Mouse (Mus musculus) MN1 (cell line): Measurements from ENCODE around the gene Wdr25.

Experiments used
- DNase-seq: peaks from one replicate; pipeline ENCODE4 v3.0.0-alpha.2; 2016; ENCODE audit warnings: low spot score

The Wdr25 gene

DNA sequence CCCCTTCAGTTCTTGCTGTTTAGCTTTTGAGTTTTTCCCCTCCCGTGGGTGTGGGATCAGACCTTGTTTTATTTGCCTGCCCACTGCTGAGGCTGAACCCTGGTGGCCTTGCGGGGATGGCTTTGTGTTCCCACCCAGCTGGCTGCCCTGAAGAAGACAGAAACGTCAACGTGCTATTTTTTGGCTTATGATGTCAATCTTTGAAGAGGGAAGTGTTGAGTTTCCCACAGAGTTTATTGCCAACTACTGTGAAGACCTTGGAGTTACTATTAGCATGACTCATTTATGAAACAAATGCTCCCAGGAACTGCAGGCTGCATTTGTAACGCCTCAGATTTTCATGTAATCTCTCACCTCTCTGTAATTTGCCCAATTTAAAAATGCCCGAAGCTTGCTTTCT is 43.4 kb downstream of the Wdr25 start:
- DNase-seq: no peak

DNA sequence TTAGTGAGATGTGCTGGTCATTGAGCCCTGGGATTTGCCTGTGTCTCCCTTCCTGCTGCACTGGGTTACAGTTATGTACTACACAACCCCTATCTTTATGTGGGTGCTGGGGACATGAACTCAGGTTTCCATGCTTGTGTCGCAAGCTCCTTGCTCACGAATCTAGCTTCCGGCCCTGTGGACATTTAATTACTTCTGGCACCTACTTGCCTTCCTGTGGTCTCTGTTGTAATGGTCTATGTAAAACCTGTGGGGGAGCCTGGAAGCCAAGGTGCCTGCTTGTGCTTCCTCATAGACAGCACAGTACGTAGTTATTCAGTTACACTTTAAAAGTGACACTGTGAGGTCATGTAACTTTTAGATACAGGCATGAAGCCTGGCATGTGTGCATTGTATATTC is 44.1 kb downstream of the Wdr25 start:
- DNase-seq: no peak

DNA sequence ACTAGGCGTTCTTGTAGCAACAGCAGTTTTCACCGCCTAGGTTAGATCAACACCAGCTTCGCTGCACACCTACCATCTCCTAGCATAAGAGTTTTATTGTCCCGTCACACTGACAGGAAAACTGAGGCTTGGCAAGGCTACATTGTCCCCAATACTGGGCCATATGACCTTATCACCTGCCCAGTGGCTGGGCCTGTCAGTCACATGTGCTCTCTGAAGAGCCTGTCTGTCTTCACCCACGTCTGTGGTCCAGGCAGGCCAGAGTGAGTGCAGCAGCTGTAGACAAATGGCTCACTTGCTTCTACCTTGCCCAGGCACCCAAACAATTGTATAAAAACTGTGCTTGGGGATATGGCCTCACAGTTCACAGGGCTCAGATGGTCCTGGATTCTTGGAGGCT is 45.4 kb downstream of the Wdr25 start:
- DNase-seq: no peak

DNA sequence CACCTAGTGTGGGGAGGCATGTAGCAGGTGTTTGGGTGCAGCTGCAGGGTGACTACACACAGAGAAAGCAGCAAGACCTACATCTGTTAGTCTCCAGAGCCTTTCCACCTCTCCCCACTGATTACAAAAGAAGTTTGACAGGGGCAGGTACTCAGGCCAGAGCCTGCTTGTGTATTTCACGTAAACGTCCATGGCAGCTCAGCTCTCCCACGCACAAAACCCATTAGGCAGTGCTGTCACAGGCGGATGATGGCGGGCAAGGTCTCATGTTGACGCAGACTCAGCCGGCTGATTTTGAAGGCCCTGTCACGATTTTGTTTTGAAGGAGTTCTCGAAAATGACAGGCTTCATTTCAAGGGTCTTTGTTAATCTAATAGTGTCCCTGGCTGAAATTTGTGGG is 45.9 kb downstream of the Wdr25 start:
- DNase-seq: no peak

DNA sequence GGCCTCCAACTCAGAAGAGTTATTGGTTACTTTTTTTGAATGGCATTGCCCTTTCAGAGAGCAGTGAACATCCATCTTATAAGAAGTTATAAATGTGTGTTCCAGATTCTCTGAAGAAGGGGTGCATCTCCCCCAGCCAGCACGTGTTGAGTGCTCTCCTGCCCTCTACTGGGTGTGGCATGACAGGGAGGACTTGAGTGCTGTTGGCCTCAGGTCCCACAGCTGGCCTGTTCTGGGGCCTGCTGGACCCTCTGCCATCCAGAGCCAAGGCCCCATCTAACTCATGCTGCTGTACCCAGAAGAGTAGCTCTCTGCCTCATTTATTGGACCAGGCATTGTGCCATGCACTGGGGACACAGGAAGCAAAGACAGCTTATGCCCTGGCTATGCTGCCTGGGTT is 46.8 kb downstream of the Wdr25 start:
- no peak for DNase-seq

DNA sequence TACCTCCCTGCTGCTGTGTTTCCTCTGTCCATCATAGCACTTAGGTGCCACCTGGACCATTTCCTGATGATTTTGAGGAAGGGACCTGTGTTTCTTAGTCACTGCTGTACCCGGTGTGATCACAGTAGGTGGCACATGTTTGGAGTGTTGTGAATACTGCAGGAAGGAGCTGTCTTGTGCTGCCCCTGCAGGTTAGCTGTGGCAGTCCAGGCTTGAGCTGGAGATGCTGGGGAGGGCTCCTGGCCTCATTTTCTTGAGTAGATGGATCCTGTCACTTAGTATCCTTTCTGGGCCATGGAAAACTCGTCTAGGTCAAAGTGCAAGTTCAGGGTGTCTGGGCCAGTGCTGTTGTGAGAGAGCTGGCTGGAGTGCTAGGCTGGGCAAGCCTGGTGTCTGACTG is 47.9 kb downstream of the Wdr25 start:
- no peak for DNase-seq

DNA sequence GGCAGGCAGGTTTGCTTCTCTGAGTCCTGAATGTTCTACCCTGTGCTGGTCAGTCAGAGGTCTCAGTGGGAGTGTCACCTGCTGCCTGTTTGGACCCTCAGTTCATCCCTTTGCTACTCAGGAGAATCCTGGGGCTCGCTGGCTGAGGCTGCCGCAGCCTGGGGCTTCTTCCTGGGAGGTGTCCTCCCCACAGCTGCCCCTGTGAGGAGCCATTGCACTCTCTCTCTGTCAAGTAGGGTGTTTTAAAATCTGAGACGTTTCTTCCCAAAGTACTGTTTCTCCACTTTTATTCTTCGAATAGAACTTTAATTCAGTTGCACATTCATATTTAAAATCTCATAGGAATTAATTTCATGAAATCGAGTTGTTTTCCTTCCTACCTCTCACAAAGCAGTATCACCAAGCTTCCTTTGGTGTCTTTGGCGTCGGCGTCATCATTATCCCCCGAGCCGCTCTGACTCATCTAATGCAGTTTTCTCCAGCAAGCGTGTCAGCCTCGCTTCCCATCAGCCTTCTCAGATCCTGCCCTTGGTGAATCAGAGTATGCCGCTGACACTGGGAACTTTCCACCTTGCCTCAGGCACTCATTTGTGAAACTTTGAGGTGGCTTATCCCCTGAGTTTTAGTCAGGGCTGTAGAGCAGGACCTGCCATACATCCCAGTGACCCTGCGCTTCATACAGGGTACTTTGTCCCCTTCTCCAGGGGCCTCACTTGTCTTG is 48.9 kb downstream of the Wdr25 start:
- DNase-seq: peak; percentile 66

DNA sequence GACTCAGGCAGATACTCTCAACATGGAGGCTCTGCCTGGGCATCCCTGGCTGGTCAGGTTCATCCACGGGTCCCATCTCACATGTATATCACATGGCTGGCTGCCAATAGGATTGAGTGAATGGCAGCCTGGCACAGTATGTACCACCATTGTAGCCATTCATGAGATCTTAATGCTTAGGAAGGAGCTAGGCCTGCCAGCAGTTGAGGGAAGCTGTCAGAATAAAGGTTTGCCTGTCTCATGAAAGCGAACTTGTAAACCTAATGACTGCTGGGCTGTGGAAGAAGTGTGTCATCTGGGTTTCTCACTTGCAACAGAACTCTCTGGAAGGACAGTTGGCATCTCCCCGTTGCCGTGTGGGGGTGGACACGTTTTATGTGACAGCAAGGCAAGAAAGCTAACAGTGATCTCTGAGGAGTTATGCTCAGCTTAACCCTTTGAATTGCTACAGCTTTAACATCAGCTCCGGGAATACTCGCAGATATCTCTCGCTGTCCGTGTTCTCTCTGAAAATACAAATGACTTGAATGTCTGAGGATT is 59.6 kb downstream of the Wdr25 start:
- no peak for DNase-seq

DNA sequence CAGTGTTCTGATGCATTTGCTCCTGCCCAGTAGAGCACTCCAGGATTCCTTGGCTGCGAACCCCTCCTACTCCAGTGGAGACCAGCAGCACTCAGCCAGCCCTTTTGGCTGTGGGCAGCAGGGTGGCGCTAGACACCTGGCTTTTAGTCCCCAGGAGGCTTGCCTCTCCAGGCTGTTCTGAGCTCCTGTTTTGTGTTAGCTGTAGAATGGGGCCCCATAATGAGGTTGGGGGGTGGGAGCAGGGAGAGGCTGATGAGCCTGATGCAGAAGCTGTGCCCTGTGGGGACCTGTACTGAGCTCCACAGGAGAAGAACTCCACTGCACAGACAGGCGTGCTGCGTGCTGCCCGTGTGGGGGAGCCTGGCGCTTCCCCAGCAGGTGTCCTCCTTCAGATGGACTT is 60.4 kb downstream of the Wdr25 start:
- peak; percentile 65 for DNase-seq

DNA sequence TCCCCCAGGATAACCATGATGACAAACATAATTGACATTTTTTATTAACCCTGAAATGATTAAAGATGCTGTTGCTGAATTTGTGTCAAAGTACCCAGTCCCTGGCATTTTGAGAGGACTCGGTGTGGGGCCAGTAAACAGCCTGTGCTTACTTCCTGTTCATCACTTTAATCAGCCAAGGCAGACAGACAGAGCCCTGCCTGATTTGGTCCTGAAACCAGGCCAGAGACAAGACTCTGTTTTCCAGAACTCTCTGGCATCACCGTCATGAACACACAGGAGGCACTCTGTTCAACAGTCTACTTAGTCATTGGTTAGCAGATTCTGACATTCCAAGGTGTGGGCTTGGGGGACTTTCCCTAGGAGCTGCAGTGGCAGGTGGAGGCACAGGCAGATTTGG is 61.0 kb downstream of the Wdr25 start:
- DNase-seq: peak; percentile 24

DNA sequence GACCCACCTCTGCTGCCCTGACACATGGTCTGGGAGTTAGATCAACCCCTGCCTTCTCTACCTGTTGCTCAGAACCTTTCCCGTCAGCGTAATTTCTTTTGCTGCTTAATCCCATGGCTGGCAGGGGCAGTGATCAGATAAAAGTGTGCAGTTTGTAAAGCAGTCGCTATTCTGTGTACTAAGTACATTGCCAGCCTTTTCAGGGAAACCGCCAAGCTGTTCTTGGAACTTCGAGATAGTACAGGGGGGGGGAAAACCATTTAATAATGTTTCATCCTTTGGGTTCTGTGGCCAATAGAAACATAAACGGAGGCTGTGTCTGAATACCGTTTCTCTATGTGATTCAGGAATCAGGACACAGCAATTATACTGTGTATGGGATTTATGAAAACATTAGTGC is 65.1 kb downstream of the Wdr25 start:
- peak; percentile 10 for DNase-seq

DNA sequence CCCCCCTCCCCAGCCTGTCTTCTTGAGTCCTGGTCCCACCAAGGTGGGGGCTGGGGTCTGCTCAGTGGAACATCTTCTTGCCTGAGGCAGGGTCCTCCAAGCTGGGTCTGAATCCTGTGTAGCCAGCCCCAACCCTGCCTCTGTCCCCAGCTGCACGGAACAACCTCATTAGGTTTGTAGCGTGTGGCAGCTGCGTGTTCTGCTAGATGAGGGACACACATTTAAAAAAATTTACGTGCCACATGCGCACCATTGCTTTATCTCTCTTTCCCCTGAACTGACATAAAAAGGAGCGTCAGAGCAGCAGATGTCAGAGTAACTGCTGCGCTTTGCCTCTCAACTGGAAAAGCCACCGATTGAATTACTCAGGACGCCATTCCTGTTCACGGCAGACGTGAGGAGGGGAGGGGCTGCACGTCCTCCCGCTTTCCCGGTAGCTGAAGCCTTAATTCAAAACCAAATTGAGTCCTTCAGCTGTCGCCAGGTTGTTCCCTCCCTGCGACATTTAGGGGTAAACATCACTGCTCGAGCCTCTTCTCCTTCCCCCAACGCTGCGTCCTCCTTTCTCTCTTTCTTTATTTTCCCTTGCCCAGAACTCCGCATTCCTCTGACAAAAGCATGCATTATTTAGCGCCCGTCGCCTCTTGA is 65.7 kb downstream of the Wdr25 start:
- peak; percentile 51 for DNase-seq

DNA sequence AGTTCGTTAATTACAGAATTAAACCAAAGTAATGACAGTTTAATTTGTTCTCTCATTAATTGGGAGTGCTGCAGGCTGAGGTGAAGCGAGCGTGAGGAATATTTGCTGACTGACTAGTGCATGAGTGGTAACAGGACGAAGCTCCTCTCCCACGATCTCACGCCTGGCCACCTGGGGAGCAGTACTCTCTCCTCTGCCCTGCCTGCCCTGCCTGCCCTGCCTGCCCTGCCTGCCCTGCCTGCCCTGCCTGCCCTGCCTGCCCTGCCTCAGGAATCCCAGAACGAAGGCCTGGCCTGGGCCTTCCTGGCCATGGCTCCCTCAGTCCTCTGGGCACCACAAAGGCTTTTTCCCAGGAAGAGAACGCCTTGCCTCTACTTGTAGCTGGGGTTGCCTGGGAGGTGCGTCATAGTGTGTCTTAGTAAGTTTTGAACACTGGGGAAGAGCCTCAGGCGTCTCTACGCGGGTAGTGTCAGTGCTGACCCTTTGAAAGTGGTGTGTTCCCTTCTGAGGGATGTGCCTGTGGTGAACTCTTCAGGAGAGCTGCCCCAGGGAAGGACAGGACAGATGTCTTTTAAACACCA is 66.3 kb downstream of the Wdr25 start:
- DNase-seq: no peak

DNA sequence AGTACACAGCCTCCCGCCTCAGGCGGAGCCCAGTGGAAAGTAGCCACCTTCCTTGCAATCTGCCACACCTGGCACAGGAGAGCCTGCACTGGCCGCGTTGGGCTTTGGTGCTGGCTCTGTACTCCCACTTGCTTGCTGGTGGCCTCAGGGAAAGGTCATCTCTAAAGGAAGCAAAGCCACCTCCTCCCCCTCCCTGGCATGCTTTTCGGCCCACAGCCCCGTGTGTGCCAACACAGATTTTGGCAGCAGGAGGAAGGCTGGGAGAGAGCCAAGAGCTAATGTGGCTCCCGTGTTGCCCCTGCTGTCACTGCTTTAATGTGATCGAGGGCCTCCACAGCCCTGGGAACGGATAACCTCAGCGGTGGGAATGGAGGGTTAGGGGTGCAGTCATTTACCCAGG is 66.8 kb downstream of the Wdr25 start:
- no peak for DNase-seq

DNA sequence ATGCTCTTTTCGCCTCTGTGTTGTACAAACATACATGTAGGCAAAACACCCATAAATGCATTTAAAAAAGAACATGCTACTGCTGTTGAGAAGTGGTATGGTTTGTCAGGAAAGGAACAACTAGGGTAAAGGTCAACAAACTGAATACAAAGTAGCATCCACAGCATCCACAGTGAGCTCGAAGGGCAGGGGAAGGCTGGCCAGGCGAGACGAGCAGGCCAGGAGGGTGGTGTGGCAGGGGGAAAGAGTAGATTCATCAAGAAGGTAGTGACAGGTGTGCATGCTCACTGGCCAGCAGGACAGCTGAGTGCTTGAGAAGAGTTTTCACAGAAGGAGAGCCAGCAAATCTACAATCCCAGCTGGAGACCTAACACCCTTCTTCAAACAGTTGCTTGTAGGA is 74.2 kb downstream of the Wdr25 start:
- DNase-seq: no peak

DNA sequence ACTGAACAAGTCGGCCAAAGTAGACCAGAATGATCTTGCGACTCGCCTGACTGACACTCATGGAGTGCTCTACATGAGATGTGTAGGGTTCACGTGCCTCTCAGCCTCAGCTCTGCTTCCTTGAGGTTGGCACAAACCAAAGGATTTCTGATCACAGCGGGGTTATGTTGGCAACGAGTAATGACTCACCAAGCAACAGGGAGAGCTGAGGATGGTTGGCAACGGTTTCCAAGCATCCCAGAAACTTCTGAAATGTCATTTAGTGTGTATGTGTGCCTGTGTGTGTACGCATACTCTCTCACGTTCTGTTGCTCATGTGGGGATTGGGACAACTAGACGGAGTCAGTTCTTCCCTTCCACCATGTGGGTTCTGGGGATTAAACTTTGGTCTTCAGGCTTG is 74.6 kb downstream of the Wdr25 start:
- DNase-seq: no peak

DNA sequence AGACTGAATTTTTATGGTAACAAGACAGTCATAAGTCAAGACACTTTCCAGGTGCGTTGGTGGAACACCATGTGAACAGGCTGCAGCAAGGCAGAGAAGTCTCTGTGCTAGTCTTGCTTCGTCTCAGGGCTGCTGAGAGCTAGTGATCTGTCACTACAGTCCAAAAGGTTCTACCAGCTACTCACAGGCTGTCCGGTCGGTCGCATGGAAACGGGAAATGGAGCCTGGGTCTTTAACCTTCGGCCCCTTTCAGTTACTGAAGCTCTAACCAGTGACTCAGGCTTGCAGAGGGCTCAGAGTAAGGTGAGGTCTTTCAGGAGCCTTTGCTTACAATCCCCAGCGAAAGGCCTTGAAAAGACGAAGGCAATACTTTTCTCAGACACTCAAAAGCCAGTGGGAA is 78.0 kb downstream of the Wdr25 start:
- no peak for DNase-seq

DNA sequence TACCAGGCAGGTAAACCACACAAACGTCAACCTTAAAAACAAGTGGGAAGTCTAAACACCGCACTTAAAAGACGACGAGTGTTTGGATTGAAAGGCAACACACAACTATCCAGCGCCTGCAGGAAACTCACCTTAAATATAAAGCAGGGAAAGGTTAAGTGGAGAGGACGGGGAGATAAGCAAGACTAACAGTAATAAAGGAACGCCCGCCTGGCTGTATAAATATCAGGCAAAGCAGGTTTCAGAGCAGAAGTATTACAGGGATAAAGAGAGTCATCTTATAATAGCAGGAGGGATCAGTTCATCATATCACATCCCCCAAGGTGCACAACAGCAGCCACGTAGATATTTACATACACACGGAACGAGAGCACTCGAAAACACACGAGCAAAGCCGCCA is 78.8 kb downstream of the Wdr25 start:
- DNase-seq: no peak

DNA sequence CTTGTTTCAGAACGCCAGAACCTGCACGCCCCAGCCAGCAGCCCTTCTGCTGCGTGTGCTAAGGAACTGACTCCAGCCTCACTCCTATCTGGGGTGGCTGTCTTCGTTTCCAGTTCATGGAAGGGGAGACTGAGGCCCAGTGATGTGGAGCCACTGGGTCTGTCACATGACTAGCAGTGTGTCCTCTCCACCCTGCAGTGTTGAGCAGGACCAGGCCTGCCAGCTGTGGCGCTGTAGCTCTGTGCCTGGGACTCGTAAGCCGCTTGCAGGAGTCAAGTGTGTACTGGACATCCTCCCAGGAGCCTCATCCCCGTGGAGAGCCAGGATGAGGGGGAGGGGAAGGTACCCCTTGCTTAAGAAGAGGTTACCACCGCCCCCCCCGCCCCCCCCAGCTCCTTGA is 86.5 kb downstream of the Wdr25 start:
- no peak for DNase-seq

DNA sequence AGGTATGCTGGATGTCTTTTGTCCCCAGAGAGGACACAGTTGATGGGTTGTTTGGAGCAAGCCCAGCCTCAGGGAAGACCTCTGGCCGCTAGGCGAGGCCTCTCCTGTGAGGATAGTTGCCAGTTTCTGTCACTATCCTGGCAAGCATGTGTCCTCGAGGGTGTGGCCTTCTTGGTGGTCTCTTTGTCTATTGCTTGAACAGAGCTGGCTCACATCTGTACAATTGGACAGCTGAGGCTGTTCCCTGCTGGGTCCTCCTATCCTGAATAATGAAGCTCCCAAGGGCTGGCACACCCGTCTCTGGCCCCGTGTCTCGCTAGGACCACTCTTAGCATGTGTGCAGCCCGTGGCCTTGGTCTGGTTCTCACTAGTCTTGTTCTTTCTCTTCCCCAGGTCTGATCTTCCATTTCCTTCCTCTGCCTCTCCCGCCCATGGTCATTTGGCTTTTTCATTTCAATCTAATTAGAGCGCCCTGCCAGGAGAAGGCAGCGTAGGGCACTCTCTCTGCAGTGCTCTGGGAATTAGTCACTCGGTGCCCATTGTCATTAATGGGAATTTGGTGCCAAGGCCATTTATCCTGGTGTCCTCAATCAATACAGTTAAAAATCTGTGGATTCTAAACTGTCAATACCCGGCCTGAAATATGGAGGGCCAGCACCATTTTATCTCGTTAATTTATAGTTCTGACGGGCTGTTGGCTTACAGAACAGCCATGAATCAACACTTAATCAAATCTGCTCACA is 88.7 kb downstream of the Wdr25 start:
- peak; percentile 65 for DNase-seq

DNA sequence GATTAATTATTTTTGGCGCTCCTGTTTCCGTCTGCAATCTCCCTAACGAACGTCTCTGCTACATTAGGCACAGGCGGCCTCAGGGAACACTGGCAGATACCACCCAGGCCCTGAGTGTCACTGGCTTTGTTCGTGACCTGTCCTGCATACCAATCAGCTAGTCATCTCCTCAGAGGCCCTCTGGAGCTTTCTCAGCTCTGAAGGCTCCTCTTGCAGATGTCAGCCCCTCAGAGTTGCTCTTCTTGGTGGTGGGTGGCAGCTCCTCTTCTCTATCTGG is 89.2 kb downstream of the Wdr25 start:
- DNase-seq: no peak

DNA sequence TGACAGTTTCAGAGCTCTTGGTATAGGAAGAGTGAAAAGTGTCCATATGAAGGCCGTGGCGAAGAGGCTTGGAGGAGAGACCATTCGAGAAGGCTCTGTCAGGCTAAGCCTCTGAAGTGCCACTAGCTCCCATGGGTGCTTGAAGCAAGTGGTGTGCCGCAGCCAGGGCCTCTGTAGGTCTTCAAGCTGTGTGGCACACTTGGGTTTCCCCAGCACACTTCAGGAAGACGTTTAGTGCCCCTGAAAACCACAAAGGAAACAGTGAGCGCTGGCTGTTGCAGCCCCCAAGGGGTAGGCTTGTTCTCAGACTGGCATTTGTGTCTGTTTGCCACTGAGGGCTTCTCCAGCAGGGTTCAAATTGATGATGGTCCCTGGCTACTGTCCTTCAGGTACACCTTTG is 90.1 kb downstream of the Wdr25 start:
- no peak for DNase-seq

DNA sequence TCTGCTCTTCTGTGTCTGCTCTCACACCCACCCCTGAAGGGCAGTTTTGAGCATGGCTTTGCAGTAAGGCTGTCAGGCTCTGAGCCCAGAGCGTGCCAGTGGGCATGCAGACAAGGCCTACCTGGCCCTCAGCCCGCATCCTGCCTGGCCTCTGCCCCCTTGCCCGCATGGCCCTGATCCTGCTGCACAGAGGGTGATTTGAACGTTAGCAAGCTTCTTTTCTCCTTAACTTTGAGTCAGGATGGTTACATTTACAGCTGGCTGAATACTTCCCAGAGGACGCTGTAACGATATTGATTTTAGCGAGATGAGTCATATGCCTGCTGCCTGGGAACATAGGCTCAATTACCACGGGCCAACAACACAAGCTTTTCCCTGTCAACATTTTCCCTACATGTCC is 91.0 kb downstream of the Wdr25 start:
- DNase-seq: peak; percentile 73
